Mouse (Mus musculus) embryonic stem cell, embryonic (primary cell): ENCODE data around the gene Pycr2.

Experiments
- CTCF ChIA-PET, 4 experiments: fragments of 300-600 bp in 2 of 4; fragments of 350-600 bp in 2 of 4; sonication (Branson Sonifier 250); formaldehyde crosslinking; loops; one replicate each; lab custom pipeline; 2022; ENCODE audit warnings: inconsistent platforms in 2 of 4; lab: Charles Lee
- POLR2A ChIA-PET, 4 experiments: fragments of 300-600 bp in 2 of 4; fragments of 350-600 bp in 2 of 4; sonication (Branson Sonifier 250); formaldehyde crosslinking; loops; one replicate each; lab custom pipeline; 2022; ENCODE audit warnings: antibody characterized with exemption in 4 of 4, inconsistent platforms in 1 of 4; lab: Charles Lee

Pycr2 gene

GRCm38 (mm10) chr1:180916425-180916824 lies 12.3 kb downstream of the Pycr2 start:
- POLR2A ChIA-PET, result interaction anchor here in 3 of 4 experiments (0.5 to 21.1 kb wide), 14 partner anchors 8 to 133 kb away, joined by 3 to 373 read pairs (median 6); partner anchors contain the start of genes Lefty1 (in 2 of the 3), Pycr2 (in 2 of the 3), Tmem63a (in 2 of the 3) and Sde2 (in 1 of the 3)
- CTCF ChIA-PET, result interaction anchor here in 1 of 4 experiments (1.1 kb wide), 1 partner anchor 11 kb away, joined by 3 read pairs; no protein-coding TSS in a partner anchor

DNA sequence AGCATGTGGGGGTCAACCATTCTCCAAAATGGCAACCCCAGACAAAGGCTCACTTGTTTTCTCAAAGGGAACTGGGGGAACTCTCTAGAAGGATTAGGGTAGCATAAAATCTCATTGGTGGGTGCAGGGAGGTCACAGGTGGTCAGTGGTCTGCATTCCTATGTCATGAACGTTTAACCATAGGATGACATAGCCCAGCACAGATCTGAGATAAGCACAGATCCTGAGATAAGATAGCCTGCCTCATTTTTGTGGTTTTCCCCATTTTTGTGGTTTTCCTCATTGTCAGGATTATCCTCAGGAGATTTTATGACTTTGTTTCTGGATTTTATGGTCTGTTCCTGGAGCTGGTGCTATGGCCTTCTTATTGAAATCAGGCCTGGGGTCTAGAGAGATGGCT lies 13.0 kb downstream of the Pycr2 start:
- CTCF ChIA-PET, result interaction anchor here in 1 of 4 experiments (0.6 kb wide), 1 partner anchor 16 kb away, joined by 7 read pairs; no protein-coding TSS in a partner anchor

GRCm38 (mm10) chr1:180919686-180920085 lies 15.6 kb downstream of the Pycr2 start:
- ChIA-PET CTCF (interaction anchor here (0.6 to 2.0 kb wide), 37 partner anchors 8 to 142 kb away, joined by 3 to 17 read pairs (median 4); partner anchors contain the start of genes Pycr2 (in 2 of the 4), Lefty1 (in 1 of the 4) and Tmem63a (in 1 of the 4)), POLR2A (interaction anchor here in 3 of 4 experiments (0.5 to 21.1 kb wide), 25 partner anchors 8 to 840 kb away, joined by 3 to 373 read pairs (median 3); partner anchors contain the start of genes Lefty1 (in 2 of the 3), Pycr2 (in 2 of the 3), Sde2 (in 1 of the 3) and Tmem63a (in 1 of the 3))

More for the DNA sequence above, 13.0 kb downstream of the Pycr2 start:
- POLR2A ChIA-PET, result interaction anchor here in 2 of 4 experiments (0.6 to 21.1 kb wide), 5 partner anchors 12 to 28 kb away, joined by 3 to 373 read pairs (median 26); partner anchors contain the start of genes Lefty1 (in 1 of the 2), Pycr2 (in 1 of the 2) and Tmem63a (in 1 of the 2)

DNA sequence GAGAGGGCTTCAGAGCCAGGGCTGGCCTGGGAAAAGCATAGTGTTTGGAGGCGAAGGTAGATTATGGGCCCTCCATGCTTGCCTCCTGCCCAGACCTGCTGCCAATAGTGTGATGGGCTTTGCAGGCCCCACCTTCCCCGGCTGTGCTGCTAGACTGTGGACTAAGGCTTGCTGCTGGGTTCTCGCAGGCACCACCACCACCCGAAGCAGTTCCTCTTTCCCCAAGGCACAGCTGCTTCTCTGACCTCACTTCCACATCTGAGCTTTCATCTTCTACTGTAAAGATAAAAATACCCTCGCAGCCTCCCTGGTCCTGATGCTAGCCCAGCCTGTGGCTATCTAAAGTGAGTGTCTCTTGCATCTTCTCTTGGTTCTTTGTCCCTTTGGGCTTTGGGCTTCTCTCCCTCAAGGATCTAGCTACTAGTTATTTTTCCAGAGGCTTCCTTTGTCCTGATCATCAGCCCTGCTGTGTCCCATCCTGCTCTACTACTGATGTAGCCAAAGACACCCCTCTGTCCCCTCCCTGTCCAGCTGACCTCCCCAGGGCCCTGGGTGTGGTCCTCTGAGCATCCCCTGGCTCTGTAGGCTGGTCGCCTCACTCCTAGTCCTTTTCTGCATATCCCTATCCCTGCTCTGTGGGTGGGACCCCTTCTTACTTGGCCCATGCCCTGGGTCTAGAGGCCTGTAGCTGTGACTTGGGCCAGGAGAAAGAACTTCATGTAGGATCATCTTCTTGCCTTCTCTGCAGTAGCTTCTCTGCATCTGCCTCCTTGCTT lies 18.4 kb downstream of the Pycr2 start:
- ChIA-PET POLR2A (interaction anchor here (0.5 to 21.1 kb wide), 46 partner anchors 8 to 1159 kb away, joined by 3 to 373 read pairs (median 4); partner anchors contain the start of genes Lefty1 (in 3 of the 4), Pycr2 (in 2 of the 4), Sde2 (in 2 of the 4) and Tmem63a (in 2 of the 4)), CTCF (interaction anchor here in 3 of 4 experiments (0.5 to 4.6 kb wide), 11 partner anchors 11 to 85 kb away, joined by 3 to 29 read pairs (median 3); no protein-coding TSS in a partner anchor)

- ChIA-PET POLR2A (interaction anchor here (0.5 to 21.1 kb wide), 89 partner anchors 9 to 895 kb away, joined by 3 to 373 read pairs (median 5); partner anchors contain the start of genes Lefty1 (in 4 of the 4), Pycr2 (in 3 of the 4), Sde2 (in 3 of the 4) and Tmem63a (in 2 of the 4)), CTCF (interaction anchor here (0.5 to 4.6 kb wide), 20 partner anchors 9 to 86 kb away, joined by 3 to 29 read pairs (median 4); no protein-coding TSS in a partner anchor)
Observed at GRCm38 (mm10) chr1:180924737-180925136, 20.6 kb downstream of the Pycr2 start.

DNA sequence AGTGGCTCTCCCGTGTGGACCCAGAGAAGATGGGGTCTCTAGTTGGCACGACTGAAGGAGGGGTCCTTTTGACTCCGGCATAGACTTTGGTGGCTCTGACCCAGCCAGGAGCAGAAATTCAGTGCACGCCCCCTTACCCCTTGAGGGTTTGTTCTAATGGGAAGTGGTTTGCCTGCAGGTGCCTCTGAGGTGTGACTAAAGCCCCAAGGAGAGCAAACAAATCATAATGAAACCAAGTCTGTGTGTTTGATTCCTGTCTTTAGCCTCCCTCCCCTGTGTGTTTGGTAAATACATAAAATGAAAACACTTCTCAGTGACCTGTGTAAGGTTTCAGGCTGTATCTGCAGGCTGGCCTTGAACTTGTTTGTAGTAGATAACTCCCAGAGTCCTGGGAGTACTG lies 22.2 kb downstream of the Pycr2 start:
- POLR2A ChIA-PET, result interaction anchor here in 3 of 4 experiments (0.7 to 21.1 kb wide), 23 partner anchors 10 to 287 kb away, joined by 3 to 373 read pairs (median 29); partner anchors contain the start of genes Lefty1 (in 3 of the 3), Pycr2 (in 2 of the 3), Sde2 (in 2 of the 3) and Tmem63a (in 2 of the 3)
- CTCF ChIA-PET, result interaction anchor here in 1 of 4 experiments (0.6 kb wide), 1 partner anchor 504 kb away, joined by 3 read pairs; no protein-coding TSS in a partner anchor

- ChIA-PET CTCF (interaction anchor here in 1 of 4 experiments (0.6 kb wide), 1 partner anchor 9 kb away, joined by 3 read pairs; no protein-coding TSS in a partner anchor), POLR2A (interaction anchor here in 1 of 4 experiments (0.7 to 12.5 kb wide), 6 partner anchors 9 to 135 kb away, joined by 3 to 275 read pairs (median 3); partner anchors contain the start of gene Tmem63a)
Observed at GRCm38 (mm10) chr1:180929599-180929998, 25.5 kb downstream of the Pycr2 start.

- ChIA-PET CTCF (interaction anchor here in 2 of 4 experiments (0.5 to 1.7 kb wide), 2 partner anchors 13 to 24 kb away, joined by 3 to 4 read pairs; no protein-coding TSS in a partner anchor), POLR2A (interaction anchor here in 2 of 4 experiments (0.7 to 12.8 kb wide), 9 partner anchors 7 to 82 kb away, joined by 3 to 309 read pairs (median 3); partner anchors contain the start of genes Sde2 (in 1 of the 2) and Tmem63a (in 1 of the 2))
Observed at GRCm38 (mm10) chr1:180931106-180931505, 27.0 kb downstream of the Pycr2 start.

- CTCF ChIA-PET, result interaction anchor here in 3 of 4 experiments (0.6 to 2.1 kb wide), 8 partner anchors 8 to 134 kb away, joined by 3 to 8 read pairs (median 4); partner anchors contain the start of gene Tmem63a (in 1 of the 3)
Observed at GRCm38 (mm10) chr1:180933659-180934058, 29.6 kb downstream of the Pycr2 start.

GRCm38 (mm10) chr1:180934467-180935419 lies 30.6 kb downstream of the Pycr2 start, which contains the start of gene Lefty1:
Gene Lefty1, plus strand, starts transcription at chr1:180935022.
- CTCF ChIA-PET, result interaction anchor here (0.5 to 2.1 kb wide), 16 partner anchors 7 to 609 kb away, joined by 3 to 8 read pairs (median 4); partner anchors contain the start of gene Tmem63a (in 1 of the 4)
- POLR2A ChIA-PET, result interaction anchor here (0.6 to 12.8 kb wide), 59 partner anchors 8 to 300 kb away, joined by 3 to 309 read pairs (median 4); partner anchors contain the start of genes Lefty2 (in 3 of the 4), Pycr2 (in 3 of the 4), Sde2 (in 3 of the 4) and Tmem63a (in 2 of the 4)

More at GRCm38 (mm10) chr1:180933659-180934058, 29.6 kb downstream of the Pycr2 start:
- POLR2A ChIA-PET, result interaction anchor here (0.8 to 12.8 kb wide), 40 partner anchors 9 to 140 kb away, joined by 3 to 309 read pairs (median 7); partner anchors contain the start of genes Sde2 (in 3 of the 4), Pycr2 (in 2 of the 4), Tmem63a (in 2 of the 4) and Lefty2 (in 1 of the 4)

DNA sequence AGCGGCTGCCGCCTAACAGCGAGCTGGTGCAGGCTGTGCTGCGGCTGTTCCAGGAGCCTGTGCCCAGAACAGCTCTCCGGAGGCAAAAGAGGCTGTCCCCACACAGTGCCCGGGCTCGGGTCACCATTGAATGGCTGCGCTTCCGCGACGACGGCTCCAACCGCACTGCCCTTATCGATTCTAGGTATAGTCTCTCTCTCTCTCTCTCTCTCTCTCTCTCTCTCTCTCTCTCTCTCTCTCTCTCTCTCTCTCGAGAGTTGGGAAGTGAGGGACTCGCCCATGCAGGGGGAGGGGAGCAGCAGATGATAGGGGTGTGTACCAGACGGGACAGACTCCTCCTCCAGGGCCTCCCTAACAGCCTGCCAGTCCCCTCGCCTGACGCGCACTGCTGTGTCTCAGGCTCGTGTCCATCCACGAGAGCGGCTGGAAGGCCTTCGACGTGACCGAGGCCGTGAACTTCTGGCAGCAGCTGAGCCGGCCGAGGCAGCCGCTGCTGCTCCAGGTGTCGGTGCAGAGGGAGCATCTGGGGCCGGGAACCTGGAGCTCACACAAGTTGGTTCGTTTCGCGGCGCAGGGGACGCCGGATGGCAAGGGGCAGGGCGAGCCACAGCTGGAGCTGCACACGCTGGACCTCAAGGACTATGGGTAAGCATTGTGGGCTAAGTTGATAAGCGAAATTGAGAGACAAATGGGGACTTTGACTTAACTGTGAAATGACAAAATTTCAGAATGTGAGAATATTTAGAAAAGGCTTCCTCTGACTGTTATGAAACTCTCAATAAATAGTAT lies 32.7 kb downstream of the Pycr2 start:
- CTCF ChIA-PET, result interaction anchor here in 2 of 4 experiments (0.9 to 1.5 kb wide), 7 partner anchors 12 to 73 kb away, joined by 3 to 5 read pairs (median 3); partner anchors contain the start of gene Pycr2 (in 1 of the 2)
- POLR2A ChIA-PET, result interaction anchor here in 3 of 4 experiments (0.5 to 12.8 kb wide), 25 partner anchors 9 to 1245 kb away, joined by 3 to 309 read pairs (median 5); partner anchors contain the start of gene Pycr2 (in 1 of the 3)

DNA sequence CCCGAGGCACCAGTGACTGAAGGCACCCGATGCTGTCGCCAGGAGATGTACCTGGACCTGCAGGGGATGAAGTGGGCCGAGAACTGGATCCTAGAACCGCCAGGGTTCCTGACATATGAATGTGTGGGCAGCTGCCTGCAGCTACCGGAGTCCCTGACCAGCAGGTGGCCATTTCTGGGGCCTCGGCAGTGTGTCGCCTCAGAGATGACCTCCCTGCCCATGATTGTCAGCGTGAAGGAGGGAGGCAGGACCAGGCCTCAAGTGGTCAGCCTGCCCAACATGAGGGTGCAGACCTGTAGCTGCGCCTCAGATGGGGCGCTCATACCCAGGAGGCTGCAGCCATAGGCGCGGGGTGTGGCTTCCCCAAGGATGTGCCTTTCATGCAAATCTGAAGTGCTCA lies 33.5 kb downstream of the Pycr2 start:
- ChIA-PET CTCF (interaction anchor here in 3 of 4 experiments (0.6 to 1.5 kb wide), 7 partner anchors 13 to 345 kb away, joined by 3 to 5 read pairs (median 3); no protein-coding TSS in a partner anchor), POLR2A (interaction anchor here in 3 of 4 experiments (0.6 to 12.8 kb wide), 18 partner anchors 8 to 1039 kb away, joined by 3 to 309 read pairs (median 5); partner anchors contain the start of gene Pycr2 (in 1 of the 3))

- ChIA-PET POLR2A (interaction anchor here in 3 of 4 experiments (0.9 to 12.8 kb wide), 14 partner anchors 9 to 63 kb away, joined by 3 to 309 read pairs (median 7); partner anchors contain the start of gene Pycr2 (in 1 of the 3)), CTCF (interaction anchor here (0.5 to 1.1 kb wide), 8 partner anchors 9 to 423 kb away, joined by 3 to 6 read pairs (median 4); no protein-coding TSS in a partner anchor)
Observed at GRCm38 (mm10) chr1:180938781-180939180, 34.7 kb downstream of the Pycr2 start.

DNA sequence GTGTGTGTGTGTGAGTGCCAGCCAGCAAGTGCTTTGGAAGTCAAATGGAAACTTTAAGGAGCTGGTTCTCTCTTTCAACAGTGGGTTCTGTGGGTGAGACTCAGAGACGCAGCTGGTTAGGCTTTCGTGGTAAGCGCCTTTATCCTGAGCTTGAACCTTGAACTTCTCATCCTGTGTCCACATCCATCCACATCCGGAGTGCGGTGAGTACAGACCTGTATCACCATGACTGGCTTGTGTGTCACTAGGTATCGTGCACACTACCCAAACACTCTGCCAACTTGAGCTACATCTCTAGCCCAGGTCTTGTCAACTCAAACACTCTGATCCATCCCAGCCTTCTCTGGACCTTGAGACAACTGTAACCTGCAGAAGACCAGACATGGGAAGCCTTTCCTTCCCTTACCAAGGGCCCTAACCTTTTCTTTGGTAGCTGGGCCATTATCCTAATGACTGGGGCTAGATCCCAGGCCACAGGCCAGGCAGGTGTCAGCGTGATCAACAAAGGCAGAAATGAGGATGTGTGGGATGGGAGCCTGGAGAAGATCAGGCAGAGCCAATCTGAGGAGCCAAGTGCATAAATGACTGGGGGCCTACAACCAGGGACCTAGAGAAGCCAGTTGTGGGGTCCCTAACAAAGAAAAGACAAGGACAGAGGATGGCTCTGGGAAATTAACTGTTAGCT lies 36.8 kb downstream of the Pycr2 start:
- ChIA-PET POLR2A (interaction anchor here in 3 of 4 experiments (0.5 to 12.8 kb wide), 25 partner anchors 7 to 80 kb away, joined by 3 to 309 read pairs (median 4); partner anchors contain the start of genes Pycr2 (in 2 of the 3), Lefty1 (in 1 of the 3) and Lefty2 (in 1 of the 3)), CTCF (interaction anchor here in 2 of 4 experiments (0.7 to 1.1 kb wide), 4 partner anchors 35 to 63 kb away, joined by 3 to 4 read pairs (median 3); partner anchors contain the start of gene Pycr2 (in 1 of the 2))
